34 mouse cellular contexts compared by ENCODE assay signal in the genomic region with DNA sequence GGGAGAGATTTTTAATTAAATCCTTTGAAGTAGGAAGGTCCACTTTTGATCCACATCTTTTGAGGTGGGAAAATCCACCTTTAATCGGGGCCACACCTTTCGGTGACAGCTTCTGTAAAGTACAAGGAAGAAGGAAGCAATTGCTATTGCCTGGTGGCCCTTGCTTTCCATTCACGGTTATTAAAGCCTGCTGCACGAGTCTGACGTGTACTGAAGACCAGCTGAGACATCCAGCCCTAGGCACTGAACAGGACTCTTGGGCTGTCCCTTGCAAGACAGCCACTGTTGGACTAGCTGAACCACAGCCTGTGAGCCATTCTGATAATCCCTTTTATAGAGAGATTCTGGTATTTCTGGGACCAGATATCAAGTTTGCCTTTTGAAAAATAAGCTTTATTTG. TPM values are rescaled to one million over a fixed set of nuclear protein-coding genes. Genes with fewer than 3 reads are reported as not detected.
"Had no signal": no experiment of that assay in that cellular context is flagged by ENCODE, and none has a peak within 500 bp of the region (broad histone marks: within the 10 kb centered on the region; RNA-seq: fewer than 3 reads in every experiment).

No protein-coding gene starts in this region.

- H3K4me3 ChIP-seq: gastrocnemius, adult 2 months; heart, embryonic 13.5 days; heart, embryonic 15.5 days; hindbrain, embryonic 13.5 days; hindbrain, embryonic 15.5 days; layer of hippocampus, adult 2 months; limb, embryonic 13.5 days; limb, embryonic 15.5 days; liver, embryonic 12.5 days had no signal

- ATAC-seq: inflammation-experienced regulatory T-cells, adult 6 months; liver, embryonic 12.5 days had no signal

- H3K27ac ChIP-seq: gastrocnemius, adult 2 months; heart, embryonic 13.5 days; heart, embryonic 15.5 days; hindbrain, embryonic 13.5 days; hindbrain, embryonic 15.5 days; layer of hippocampus, adult 2 months; limb, embryonic 13.5 days; limb, embryonic 15.5 days; liver, embryonic 12.5 days; liver, embryonic 14.5 days had no signal

- H3K27me3 ChIP-seq: heart, embryonic 13.5 days; heart, embryonic 15.5 days; hindbrain, embryonic 13.5 days; hindbrain, embryonic 15.5 days; limb, embryonic 13.5 days; limb, embryonic 15.5 days; liver, embryonic 12.5 days had no signal

- H3K9me3 ChIP-seq: heart, embryonic 13.5 days; heart, embryonic 15.5 days; hindbrain, embryonic 13.5 days; hindbrain, embryonic 15.5 days; limb, embryonic 13.5 days; limb, embryonic 15.5 days; liver, embryonic 12.5 days had no signal

- DNase-seq: gastrocnemius, adult 2 months; gastrocnemius, postnatal 10 days; gastrocnemius, postnatal 25 days; heart, adult 18-20 months; heart, postnatal 14 days; heart, postnatal 36 days; kidney, adult 18-20 months; kidney, adult 8-10 months; kidney, postnatal 10 days; kidney, postnatal 4 days; layer of hippocampus, postnatal 36 days; left cerebral cortex, postnatal 4 days had no signal

- H3K9ac ChIP-seq: heart, embryonic 13.5 days; heart, embryonic 15.5 days; hindbrain, embryonic 13.5 days; hindbrain, embryonic 15.5 days; limb, embryonic 13.5 days; limb, embryonic 15.5 days; liver, embryonic 12.5 days; liver, embryonic 14.5 days had no signal

- H3K4me2 ChIP-seq: heart, embryonic 11.5 days; heart, embryonic 13.5 days; heart, embryonic 15.5 days; hindbrain, embryonic 13.5 days; hindbrain, embryonic 15.5 days; limb, embryonic 13.5 days; limb, embryonic 15.5 days; liver, embryonic 12.5 days had no signal

- H3K4me1 ChIP-seq: hindbrain, embryonic 13.5 days; hindbrain, embryonic 15.5 days; limb, embryonic 13.5 days; limb, embryonic 15.5 days; liver, embryonic 12.5 days had no signal

RNA-seq across cellular contexts. Expression of gene Ccin, which starts 53.2 kb away (rescaled TPM):
- total RNA-seq: gastrocnemius, adult 2 months; gastrocnemius, postnatal 25 days; granulocyte monocyte progenitor cell, adult 5-6 weeks; heart, adult 18-20 months; heart, postnatal 14 days; hematopoietic stem cell, adult 5-6 weeks; layer of hippocampus, adult 2 months; layer of hippocampus, postnatal 10 days; layer of hippocampus, postnatal 36 days; left cerebral cortex, adult 18-20 months; left cerebral cortex, adult 8-10 months; left cerebral cortex, postnatal 10 days; left cerebral cortex, postnatal 25 days; liver, adult 2 months had no signal
- polyA plus RNA-seq: heart, embryonic 11.5 days; heart, embryonic 13.5 days; heart, embryonic 15.5 days; heart, postnatal 0 days; hindbrain, embryonic 13.5 days; hindbrain, embryonic 15.5 days; inflammation-experienced regulatory T-cells, adult 6 months; kidney, embryonic 14.5 days; kidney, embryonic 16.5 days; limb, embryonic 13.5 days; limb, embryonic 15.5 days; liver, adult 2 months; liver, embryonic 12.5 days had no signal
